Mouse (Mus musculus): ENCODE data around the gene Ap4s1. TPM values are rescaled to one million over a fixed set of nuclear protein-coding genes. Genes with fewer than 3 reads are reported as not detected.

The Ap4s1 gene
- total RNA-seq, 2 experiments from 2014 or later: 49.3 to 53.3 TPM

DNA sequence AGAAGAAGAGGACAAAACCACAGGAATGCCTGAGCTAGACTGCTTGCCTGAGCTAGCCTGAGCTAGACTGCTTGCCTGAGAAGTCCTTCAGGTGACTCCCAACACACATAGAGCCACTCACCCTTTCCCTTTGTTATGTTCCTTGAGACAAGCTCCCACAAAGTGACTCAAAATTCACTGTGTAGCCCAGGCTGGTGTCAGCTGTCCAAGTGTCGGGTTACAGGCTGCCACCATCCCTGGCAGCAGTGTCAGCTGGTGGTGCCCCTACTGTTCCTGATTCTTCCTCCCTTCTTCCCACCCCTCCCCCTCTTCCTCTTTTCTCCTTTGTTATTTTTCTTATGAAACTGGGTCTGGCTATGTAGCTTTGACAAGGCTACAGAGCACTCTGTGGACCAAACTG is 13.0 kb downstream of the Ap4s1 start:
- DNase-seq: no peak

DNA sequence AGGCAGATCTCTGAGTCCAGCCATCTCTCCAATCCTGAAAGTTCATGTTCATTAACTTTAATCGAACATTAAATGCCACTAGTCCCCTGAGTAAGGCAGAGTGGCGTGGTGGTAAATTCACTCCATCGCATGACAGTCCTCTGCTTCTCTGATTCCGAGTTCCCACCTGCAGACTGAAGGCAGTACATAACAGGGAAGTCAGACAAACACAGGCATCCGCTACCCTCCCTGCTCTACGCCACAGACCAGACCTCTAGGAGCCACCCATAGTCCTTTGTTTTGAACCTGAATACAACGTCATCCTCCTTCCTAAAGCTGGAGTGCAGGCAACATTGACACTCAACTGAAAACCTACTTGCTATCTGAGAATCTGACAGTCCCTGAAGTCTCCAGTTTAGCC is 13.7 kb downstream of the Ap4s1 start:
- no peak for DNase-seq

- no peak for DNase-seq
Observed at GRCm38 (mm10) chr12:51705778-51706177, 14.9 kb downstream of the Ap4s1 start.

DNA sequence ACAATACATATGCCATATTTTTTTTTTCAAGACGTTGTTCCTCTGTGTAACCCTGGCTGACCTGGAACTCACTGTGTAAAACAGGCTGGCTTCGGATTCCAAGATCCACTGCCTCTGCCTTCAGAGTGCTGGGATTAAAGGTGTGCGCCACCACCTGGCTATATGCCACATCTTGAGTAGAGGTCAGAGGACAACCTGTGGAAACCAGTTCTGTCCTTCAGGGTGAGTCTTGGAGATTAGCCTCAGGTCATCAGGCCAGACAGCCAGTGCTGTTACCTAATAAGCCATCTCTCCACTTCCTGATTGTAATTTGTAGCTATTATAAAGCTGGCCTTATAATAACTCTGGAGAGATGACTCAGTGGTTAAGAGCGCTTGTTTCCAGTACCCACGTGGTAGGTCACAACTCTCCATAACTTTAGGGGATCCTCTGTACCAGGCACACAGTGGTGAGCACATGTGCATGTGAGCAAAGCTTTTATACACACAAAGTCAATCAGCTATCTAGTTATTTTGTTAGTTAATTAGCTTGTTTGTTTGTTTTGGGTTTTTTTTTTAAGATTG is 15.9 kb downstream of the Ap4s1 start:
- no peak for DNase-seq

DNA sequence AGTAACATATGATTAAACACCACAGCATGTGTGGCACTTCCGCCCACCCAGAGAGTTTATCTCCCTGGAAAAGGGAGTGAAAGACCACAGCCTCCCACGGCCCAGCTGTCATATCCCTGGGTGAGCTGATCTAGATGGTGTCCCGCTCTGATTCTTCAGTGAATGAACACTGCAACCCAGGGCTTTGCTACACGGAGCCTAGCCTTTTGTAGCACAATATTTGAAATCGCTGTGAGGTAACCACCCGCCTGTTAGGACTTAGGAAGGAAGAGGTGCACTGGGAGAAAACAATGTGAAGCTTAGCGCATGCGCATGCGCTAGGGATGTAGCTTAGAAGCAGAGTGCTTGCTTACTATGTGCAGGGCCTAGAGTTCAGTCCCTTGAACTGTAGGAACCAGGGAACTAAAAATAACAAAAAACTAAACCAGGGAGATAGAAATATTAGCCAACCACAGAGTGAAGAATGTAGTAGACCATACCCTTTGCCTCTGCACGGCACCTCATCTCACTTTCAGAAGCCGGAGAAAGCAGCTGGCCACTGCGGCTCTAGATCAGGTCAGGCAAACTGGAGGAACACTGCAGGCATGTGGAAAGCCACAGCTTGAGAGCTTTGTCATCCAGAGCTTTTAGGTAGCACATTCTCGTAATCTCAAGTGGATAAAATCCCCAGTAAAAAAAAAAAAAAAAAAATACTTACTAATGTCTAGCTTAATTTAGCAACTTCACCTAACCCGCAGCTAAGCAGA is 18.3 kb downstream of the Ap4s1 start:
- no peak for DNase-seq

DNA sequence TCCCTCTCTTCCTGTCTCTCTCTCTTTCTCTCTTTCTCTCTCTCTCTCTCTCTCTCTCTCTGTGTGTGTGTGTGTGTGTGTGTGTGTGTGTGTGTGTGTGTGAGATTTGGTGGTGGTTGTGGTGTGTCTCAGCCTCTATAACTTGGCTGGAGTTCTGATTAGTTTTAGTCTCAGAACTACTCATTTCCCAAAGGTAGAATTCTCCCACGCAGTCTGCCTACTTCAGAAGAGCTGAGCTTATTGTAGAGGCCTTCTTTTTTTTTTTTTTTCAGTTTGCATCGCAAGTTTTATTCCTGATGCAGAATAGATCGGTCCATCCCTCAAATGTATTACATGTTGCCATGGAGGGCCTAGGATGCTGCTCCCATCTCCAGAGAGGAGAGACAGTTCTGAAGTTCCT is 18.9 kb downstream of the Ap4s1 start:
- DNase-seq: no peak

DNA sequence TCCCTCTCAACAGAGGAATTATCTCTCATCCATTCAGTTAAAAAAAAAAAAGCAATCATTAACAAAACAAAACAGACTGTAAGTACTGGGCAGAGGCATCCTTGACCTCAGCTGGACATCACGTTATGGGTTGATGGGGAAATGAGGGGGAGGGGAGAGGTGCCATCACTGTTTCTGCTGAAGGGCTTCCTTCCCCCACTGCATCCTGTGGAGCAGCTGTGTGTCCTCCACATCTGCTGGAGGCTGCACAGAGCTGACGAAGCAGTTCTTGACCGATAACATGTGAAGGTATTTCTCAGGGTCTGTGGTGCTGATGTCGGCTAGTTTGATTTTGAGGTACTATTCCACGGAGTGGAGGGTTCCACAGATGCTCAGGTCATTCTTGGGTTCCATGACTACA is 19.3 kb downstream of the Ap4s1 start:
- DNase-seq: no peak

GRCm38 (mm10) chr12:51712685-51713084 is 21.9 kb downstream of the Ap4s1 start:
- DNase-seq: no peak

DNA sequence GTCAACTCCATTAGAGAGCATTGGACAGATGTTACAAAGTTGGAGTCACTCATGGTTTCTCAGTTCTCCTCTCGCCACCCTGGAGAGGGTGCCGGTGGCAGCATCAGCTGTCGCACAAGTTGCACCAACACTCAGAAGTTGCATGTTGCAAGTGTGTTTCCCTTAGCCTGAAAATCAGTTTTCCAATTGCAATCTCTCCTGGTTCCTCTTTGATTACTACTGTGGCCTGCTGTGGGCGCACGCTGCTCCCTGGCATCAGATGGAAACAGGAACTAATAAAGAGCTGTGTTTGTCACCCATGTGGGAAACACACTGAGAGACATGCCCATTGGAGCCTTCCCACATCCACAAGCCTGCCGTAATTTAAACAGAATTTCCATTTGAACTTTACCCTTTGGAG is 27.8 kb downstream of the Ap4s1 start:
- no peak for DNase-seq

DNA sequence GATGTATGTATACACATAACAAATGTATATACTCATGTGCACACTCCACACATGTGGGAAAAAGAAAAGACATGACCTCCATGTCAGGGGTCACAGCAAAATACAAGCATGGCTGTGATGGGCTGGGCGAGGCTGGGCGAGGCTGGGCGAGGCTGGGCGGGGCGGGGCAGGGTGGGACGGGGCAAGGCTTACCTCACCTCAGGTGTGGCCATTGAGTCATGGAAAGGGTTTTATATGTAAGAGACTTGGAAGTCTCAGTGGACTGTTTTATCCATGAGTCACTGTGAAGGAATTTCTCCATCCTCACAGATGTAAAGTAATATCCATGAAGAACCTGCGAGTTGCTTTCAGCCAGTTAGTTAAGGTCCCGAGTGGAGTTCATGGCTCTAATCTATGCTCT is 31.0 kb downstream of the Ap4s1 start:
- no peak for DNase-seq

DNA sequence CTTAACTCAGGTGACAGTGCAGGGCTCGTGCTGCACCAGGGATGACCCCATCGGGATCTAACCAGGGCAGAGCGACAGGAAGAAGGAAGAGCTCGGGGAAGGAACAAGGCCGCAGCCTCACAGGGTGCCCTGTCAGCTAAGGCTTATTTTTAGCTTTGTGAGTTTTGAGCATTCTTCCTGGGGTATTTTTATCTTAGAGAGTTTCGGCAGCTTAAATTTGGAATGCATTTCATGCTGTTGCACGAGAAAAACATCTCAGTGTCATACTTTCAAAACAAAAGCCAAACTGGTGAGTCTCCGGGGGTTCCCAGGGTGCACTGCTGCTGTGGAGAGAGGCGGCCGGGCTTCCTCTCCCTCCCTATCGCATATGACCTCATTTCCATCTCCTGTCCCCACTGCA is 38.2 kb downstream of the Ap4s1 start:
- peak; percentile 49 for DNase-seq

- DNase-seq: no peak
Observed at GRCm38 (mm10) chr12:51729827-51730226, 39.0 kb downstream of the Ap4s1 start.

GRCm38 (mm10) chr12:51734605-51735211 is 43.9 kb downstream of the Ap4s1 start:
- DNase-seq: no peak

DNA sequence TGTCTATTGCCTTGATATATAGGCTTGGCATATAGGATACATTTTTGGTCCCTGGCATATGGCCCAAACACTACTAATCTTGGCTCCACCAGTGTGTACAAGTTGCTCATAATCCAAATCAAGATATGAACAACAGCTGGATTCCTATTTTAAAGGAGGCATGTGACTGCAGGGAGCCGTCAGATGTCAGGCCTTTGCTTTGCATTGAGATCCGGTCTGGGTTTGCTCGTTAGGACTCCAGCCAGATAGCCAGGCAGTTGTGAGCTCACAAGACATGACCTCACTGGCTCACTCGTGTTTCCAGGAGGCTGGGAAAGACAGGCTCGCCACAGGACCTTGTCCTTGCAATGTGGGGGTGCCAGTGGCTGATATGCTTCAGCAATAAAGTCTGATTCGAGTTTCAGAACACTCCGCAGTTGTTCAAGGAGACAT is 45.0 kb downstream of the Ap4s1 start:
- DNase-seq: no peak

DNA sequence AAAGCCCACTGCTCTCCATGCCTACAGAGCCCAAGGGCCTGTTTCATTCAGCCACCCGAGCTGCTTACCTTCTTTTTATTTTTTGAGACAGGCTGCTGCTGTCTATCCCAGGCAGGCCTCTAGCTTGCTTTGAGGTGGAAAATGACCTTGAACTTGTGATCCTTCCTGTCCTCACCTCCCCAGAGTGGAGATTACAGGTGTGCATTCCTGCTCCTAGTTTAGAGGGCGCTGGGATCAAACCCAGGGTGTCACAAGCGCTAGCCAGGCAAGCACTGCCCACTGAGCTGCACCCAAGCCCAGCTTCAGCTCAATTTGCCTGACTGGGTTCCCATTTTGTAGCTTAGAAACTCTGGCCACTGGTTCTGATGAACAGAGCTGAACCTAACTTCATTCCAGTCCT is 45.5 kb downstream of the Ap4s1 start:
- DNase-seq: no peak

GRCm38 (mm10) chr12:51736807-51737206 is 46.0 kb downstream of the Ap4s1 start:
- no peak for DNase-seq

DNA sequence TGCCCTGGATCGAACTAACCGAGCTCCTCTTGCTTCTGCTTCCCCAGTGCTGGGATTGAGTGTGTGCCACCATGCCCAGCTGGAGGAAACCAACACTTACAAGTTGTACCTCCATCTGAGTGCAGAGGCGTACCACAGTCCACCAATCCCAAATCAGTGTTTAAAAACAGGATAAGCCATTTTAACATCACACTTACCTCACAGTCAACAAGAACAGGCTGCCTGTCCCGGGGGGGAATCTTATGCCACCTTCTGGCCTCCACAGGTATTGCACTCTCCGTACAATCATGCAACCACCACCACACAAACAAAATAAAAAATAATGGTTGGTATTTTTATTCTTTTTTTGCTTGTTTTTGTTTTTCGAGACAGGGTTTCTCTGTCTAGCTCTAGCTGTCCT is 50.9 kb downstream of the Ap4s1 start:
- DNase-seq: no peak

DNA sequence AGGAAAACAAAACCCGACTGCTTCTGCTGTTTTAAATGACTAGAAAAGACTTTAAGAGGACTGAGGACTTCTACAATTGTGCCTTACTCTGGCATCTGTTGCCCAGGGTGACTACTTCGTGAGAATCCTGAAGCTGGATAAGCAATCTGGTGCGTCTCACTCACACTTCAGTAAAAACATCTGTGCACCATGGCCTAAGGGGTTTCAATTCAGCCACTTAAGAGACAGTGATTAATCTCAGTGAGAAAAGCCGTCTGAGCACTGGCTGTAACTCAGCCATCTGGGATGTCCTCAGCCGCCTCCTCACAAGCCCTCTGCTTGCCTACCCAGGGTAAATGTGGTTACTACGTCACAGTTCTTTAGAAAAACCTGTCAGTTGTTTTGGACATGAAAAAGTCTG is 54.1 kb downstream of the Ap4s1 start:
- DNase-seq: no peak

GRCm38 (mm10) chr12:51747348-51747747 is 56.5 kb downstream of the Ap4s1 start:
- no peak for DNase-seq

GRCm38 (mm10) chr12:51755938-51756598 is 65.2 kb downstream of the Ap4s1 start:
- no peak for DNase-seq

DNA sequence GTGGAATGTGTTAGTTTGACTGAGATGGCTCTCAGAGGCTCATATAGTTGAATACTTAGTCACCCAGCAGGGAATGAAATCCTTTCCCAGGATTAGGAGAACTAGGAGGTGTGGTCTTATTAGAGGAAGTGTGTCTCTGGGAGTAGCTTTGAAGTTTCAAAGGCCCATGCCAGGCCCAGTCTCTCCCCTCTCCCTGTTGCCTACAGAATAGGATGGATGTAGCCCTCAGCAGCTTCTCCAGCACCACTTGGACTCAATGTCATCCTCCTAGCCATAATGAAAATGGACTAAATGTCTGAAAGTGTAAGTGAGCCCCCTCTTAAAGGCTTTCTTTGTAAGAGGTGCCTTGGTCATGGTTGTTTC is 65.7 kb downstream of the Ap4s1 start:
- DNase-seq: no peak

- DNase-seq: no peak
Observed at GRCm38 (mm10) chr12:51759374-51759773, 68.5 kb downstream of the Ap4s1 start.

DNA sequence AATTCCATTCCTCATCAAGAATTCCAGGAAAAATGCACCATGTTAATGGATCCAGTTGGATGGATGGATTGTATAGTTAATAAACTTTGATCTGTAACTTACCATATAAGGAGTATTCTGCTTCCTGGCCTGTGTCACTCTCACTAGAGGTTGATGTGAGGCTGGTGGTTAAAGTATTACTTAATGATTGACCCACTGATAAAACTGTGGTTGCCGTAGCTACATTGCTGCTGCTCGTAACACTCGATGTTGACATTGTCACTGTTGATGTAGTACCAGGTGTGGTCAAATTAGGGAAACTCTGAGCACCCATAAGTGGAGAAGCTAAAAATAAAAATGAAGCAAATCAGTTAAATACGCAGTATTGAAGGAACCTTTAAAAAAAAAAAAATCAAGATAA is 76.6 kb downstream of the Ap4s1 start:
- no peak for DNase-seq

Data from gastrocnemius, postnatal 25 days (tissue).